ENCODE assay signal across 8 mouse cellular contexts in the genomic region with DNA sequence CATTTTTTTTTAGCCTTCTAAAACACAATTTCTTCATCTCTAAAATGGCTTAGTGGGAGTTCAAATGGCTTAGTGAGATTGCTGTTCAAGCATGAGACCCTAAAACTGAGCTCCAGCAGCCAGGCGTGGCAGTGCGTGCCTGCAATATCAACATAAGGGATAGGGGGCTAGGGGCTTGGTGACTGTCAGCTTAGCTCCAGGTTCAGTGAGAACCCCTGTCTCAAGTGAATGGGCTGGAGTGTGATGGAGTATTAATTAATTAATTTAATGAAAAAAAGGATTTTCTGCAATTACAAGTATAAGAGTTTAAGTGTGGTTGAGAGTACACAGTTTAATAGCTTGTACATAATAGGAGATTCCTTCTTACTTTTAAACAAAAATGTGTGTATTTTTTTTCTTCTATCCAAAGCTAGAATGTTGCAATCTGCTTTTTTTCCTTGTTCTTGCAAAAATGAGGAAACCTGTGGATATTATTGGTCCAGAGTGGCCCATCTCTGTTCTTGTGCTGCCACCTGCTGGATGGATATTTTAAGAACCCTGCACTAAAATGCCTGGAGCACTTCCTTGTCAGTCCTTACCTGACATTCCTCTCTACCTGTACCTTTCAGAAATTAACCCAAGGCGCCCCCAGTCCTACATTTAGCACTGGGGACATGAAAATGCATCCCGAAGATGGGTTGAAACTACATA. TPM values are rescaled to one million over a fixed set of nuclear protein-coding genes. Genes with fewer than 3 reads are reported as not detected.
DNase-seq lines count a peak whose midpoint lies in the region; ATAC-seq and TF ChIP-seq lines count a peak whose summit lies in the region.

No protein-coding gene starts in this region.

- peak; percentile 38 to 40 for DNase-seq in B cell, adult 2 months
- peak; percentile 84 for DNase-seq in NIH3T3 (ENCODE audit: low read depth)
- peak; percentile 91 to 96 for DNase-seq in cerebellum, postnatal 10 days
- peak; percentile 60 to 80 for DNase-seq in frontal cortex, postnatal 25 days (ENCODE audit: low spot score in 2 of 2)
- peak; percentile 81 to 82 for DNase-seq in kidney, postnatal 4 days
- DNase-seq in lung, adult 2 months = peak; percentile 67
- peak; percentile 81 to 89 for DNase-seq in right cerebral cortex, postnatal 10 days (ENCODE audit: low spot score in 2 of 2)

- 0 out of 2 replicates have a peak, but pooled peaks have one; percentile 8 for TF ChIP-seq CTCF in lung, adult 2 months (IDR thresholded peaks at IDR 0.05; ENCODE audit: insufficient read depth, low read length)

- no peak for TF ChIP-seq POLR2A in lung, adult 2 months (IDR thresholded peaks at IDR 0.05; ENCODE audit: borderline replicate concordance, extremely low read depth, low read depth, low read length)

- H3K4me3 ChIP-seq in lung, adult 2 months (replicated peaks; ENCODE audit: extremely low read depth, low read depth, low read length) = no peak overlapping the region

- 51% methylated on average over 4 of the region's 4 CpGs for WGBS in lung, adult 2 months

- no peaks in the 10 kb centered on the region for H3K4me1 ChIP-seq in lung, adult 2 months (ENCODE audit: control insufficient read depth, insufficient read depth, low read length)

- ATAC-seq in inflammation-experienced regulatory T-cells, adult 6 months = no peak

RNA-seq across cellular contexts. Expression of gene Usp47, which starts 54.0 kb away (rescaled TPM):
- 9.0 and 14.7 TPM in 2 replicates for polyA plus RNA-seq in lung, adult 2 months (2012; rRNA removed)
- polyA plus RNA-seq in inflammation-experienced regulatory T-cells, adult 6 months (2017; shearing (Covaris generic)) = 10 to 100 TPM; 16.1 to 20.7 (median 19.9) TPM

Comparison
In these comparisons a context has a peak if more than half of its experiments do, and no peak if none do; other contexts are left out.
1. DNase-seq: peak in every context shown above with its lines; median percentile 94 in cerebellum, postnatal 10 days; 85 in right cerebral cortex, postnatal 10 days; 84 in NIH3T3; 82 in kidney, postnatal 4 days; 70 in frontal cortex, postnatal 25 days; 67 in lung, adult 2 months; 39 in B cell, adult 2 months.